Mouse (Mus musculus): ENCODE results near the gene Atp2b4.

Atp2b4 gene

DNA sequence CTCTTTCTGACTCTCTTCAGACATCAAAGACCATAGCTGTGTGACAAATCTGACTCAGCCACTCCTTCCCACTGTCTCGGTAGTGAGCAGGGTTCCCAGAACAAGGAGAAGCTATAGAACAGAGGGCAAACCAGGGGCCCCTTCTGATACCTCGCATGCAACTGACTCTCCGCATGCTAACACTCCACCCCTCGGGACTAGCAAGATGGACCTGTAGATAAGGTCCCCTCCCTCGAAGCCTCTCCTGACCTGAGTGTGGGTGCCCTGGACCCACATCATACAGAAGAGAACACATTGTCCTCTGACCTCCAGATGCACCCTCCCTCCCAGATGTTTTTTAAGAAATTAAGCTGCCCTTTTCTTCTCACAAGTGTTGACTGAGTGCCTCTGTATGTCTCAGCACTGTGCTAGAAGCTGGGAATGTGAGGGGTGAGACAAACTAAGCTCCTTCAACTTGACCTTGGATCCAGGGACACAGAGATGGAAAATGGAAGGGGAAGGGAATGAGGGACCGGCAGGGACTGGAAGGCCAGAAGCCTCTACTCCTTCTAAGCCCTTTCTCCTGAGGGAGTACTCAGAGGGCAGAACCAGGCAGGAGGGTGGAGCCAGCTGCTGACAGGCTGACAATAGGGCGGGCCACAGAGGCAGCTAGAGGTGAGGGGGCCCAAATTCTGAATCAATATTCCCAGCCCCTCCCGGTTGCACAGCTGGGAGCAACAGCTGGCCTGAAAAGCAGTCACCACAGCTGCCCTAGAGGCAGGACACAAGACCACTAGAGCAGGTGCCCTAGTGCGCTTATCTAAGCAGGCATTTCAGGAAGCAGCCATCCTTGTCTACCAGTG lies 2.6 kb downstream of the Atp2b4 start:
- no peak for DNase-seq

DNA sequence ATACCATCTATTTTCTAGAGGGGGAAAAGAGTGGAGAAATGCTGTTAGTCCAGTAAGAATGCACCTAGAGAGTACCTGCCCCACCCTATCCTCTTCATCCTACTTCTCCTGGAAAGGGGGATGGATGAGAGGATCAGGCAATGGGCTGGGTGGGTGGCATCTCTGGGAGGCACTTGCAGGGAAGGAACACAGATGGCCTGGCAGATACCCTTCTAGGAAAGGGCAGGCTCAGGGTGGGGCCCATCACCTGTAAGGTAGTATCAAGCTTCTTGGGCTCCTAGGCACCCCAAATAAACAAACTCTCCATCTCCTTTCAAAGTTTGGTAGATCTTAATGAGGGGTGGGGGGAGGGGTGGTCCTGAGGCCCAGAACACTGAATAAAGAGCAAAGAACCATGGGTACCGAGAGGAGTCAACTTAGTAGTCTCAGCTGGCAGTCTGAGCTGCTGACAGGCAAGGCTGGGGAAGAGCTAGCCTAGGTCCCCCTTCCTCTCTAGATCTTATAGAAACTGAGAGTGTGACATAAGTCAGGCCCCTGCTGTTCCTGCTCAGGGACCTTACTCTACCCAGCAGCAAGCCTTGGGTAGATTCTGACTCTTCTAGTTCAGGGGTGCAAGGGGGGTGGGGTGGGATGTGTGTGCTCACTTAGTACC lies 3.4 kb downstream of the Atp2b4 start:
- no peak for DNase-seq

DNA sequence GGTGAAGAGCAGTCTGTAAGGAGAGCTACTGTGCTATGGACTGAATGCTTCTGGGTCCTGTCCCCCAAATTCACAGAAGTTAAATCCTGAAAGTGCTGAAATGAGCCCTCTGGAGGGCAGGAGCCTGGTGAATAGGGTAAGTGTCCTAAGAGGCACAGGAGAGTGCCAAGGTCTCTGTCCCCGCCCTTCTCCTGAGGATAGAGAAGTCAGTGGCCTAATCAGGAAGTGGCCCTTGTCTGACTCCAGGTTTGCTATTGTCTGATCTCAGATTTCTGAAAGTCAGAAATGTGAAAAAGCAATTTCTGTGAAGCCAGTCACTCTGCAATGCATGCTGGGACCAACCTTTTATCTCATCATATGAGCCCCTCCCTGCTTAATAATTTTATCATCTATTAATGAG lies 7.2 kb downstream of the Atp2b4 start:
- DNase-seq = no peak

DNA sequence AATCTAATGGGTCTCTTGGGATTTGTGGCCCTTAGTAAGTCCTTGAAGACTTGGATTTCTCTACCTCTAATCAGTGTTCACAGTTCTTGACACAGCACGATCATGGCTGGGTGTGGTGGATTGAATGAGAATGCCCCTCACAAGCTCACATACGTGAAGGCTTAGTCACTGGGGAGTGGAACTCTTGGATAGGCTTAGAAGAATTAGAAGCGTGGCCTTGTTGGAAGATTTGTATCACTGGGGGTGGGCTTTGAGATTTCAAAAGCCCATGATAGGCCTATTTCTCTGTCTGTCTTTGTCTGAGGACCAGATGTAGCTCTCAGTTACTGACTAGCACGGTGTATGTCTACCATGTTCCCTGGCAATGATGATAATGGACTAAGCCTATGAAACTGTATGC lies 10.8 kb downstream of the Atp2b4 start:
- no peak for DNase-seq

DNA sequence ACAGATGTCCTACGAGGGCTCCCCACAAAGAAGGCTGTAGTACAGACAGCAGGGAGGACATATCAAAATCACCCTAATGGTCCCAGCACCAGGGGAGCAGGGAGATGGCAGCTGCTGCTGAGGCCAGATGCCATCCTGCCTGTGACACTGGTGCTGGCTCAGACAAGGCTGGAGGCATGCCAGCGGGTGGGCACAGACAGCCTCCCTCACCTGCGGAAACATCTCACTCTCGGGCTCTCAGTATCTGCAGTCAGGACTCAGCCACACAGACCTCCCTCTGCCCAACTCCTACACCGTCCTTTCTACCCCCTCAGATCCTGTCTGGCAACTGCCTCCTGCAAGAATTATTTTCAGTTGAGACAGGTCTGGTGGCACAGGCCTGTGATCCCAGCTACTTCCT lies 12.0 kb downstream of the Atp2b4 start:
- no peak for DNase-seq

DNA sequence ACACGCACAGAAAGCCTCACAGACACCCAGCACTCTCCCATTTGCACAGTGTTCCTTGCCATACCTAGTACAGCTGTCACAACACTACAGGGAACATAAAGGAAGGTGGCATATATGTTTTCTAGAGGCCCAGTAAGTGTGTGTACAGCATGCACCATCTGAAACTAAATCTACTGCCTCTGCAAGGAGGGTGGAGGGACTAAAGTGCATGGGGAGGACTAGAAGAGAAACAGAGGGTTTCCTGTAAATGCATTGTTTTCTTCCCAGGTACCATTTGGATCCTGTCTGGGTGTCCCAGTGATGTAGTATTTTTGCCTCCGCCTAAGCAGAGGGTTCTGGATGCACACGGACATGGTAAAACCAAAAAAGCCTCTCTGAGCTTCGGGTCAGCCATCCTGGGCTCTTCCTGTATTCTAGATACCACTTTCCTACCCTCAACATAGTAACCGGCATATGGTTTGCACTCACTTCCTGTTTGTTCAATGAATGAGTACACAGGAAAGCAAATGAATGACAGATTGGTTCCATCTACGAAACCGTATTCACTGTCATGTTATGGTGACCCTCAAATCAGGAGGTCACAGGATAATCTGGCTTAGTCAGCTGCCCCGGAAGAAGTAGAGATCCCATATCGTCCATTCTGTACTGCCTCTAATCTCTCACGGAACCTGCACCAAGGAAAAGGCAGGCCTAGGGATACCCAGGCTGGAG lies 13.2 kb downstream of the Atp2b4 start:
- DNase-seq = no peak

DNA sequence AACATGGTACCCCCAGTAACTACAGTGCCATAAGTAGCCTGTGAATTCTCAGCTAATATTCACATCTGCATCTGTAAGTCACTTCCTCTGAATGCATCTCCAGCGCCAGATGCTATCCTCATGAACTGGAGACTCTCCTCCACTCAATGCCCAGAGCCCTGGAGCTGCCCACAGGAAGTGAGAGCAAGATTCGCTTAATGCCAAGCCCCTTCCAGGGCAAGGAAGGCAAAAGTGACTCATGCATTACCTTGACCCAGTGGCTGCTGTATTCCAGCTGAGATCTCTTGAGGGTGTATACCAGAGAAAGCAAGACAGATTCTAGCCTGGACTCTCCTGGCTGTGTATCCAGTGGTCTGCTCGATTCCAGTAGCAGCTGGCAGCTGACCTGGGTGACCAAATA lies 16.2 kb downstream of the Atp2b4 start:
- no peak for DNase-seq

DNA sequence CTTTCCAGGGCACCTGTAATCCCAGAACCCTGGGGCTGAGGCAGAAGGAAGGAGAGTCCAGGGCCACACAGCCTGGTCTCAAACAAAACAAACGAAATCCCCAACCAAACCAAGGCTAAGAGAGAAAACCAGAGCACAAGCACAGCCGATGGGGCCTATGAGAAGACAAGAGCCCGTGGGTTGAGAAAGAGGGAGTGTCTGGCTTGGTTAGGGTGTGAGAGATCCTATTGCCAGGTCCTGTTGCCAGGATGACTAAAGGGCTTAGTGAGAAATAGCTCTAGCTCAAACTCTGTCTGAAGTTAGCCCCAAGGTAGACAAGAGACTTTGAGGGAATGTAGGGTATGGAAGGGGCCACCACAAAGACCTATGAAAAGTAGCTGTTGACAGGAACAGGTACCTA lies 19.3 kb downstream of the Atp2b4 start:
- no peak for DNase-seq

DNA sequence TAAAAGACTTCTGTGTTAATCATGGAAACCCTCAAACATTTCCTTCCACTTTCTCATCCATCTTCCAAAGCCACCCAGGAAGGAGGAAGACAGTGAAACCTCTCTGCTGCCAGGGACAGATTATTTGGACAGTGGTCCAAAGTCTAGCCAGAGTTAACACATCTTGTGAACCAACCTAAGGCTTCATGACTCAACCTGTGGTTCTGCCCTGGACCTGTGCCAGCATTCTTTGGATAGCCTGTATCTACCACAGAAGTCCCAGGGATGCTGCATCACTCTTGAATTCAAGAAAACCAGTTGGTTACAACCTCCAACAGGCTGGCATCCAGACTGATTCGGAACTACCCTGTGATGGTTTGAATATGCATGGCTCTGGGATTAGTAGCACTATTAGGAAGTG lies 21.8 kb downstream of the Atp2b4 start:
- no peak for DNase-seq

DNA sequence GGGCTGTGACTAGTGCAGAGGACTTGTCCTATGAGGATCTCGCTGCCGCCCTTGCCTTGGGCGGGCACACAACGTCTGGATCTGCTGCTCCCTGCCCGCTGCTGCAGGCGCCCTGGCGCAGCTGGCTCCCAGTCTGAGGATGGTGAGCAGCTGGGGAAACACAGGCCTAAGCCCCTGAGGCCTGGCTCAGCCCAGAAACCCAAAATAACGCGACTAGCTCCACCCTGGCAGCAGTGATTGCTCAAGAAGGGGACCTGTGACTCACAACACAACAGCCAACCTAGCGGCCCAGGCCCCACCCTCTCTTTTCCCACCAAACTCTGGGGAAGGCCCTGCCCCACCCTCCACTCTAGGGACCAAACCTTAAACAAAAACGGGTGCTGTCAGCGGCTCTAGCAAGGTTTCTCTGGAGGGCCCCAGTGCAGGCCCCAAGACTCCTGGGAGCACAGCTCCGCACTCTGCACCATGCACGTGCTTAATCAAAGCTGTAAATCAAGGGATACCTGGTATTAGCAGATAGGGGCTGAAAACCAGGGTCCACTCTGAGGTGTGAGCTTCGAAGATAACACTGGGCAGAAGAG lies 23.1 kb downstream of the Atp2b4 start:
- no peak for DNase-seq

DNA sequence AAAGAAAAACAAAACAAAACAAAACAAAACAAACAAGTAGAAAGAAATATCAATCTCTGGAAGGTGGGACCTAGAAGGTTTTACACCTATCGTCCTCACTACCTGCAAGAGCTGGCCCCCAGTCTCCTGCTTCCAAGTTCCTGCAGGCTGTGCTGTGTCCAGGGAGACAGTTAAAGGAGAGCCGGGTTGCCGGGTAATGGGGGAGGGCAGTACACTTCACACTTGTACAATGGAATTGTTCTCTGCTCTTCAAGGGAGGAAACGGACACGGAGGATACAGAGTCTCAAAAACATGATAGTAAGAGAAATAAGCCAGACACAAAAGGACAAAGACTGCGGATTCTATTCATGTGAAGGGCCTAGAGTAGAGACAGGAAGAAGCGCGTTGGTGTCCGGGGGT lies 28.3 kb downstream of the Atp2b4 start:
- DNase-seq = no peak

DNA sequence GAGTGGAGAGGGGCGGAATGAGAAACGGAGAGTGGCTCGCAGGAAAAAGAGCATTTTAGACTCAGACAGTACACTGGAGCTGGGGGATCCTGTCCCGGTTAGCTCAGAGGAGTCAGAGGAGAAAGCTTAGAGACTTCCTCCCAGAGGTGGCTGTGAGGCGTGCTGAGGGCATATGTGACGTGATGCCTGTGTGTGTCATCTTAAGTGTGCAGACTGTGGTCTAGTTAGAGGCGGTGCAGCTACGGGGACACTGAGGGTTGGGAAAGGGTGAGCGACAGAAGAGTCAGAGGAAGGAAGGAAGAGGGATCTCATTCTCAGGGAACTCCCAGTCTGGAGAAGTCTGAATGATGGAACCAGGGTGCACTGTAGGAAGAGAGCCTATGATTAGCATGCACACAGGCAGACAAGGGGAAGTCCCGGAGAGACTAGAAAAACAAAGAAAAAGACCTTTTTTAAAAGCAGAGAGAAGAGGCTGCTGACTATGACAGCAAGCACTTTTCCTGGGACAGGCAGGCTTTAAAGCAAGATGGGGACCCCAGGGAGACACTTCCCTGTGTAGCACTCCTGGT lies 28.9 kb downstream of the Atp2b4 start:
- no peak for DNase-seq

DNA sequence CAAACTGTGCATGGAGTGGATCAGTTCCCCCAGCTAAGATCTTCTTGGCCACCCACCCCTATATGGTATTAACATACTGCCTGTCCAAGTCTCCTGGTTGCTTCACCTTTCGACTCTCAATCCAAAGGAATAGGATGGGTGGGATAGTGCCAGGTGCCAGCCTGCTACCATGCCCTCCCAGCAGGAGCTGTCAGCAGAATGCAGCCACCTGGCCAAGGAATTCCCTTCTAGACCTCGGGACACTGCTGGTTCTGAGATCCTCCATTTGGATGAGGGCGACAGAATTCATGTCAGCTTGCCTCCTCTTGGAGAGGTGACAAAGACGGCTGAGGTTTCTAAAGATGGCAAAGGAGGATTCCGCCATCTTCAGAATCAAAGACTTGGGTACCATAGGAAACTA lies 32.8 kb downstream of the Atp2b4 start:
- peak; percentile 72 for DNase-seq

DNA sequence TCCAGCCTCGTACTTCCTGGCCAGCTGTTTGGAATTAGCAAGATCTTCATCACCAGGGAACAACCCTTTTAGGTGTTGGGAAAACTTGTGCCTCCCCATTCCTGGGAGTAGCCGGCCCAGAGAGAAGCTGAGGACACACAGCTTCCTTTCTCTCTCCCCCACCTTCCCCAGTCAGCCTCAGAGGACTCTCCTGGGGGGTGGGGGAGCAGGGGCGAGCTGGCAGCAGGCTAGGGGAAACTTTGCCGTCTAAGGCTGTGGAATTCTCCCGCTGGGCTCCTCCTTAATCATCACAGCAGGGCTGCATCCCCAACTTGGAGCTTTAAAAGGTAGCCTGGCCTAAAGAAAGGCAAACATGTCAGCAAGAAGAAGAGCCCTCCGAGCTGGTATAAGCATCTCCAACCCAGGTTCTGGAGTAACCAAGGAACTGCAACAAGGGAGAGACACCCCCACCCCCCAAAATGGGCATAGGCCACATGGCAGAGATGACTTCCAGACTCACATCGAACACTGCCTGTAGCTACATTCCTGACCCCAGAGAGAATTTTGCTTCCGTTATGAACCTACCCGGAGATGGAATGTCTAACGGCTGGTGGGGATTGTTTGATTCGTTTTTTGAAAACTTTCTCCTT lies 33.8 kb downstream of the Atp2b4 start:
- no peak for DNase-seq

DNA sequence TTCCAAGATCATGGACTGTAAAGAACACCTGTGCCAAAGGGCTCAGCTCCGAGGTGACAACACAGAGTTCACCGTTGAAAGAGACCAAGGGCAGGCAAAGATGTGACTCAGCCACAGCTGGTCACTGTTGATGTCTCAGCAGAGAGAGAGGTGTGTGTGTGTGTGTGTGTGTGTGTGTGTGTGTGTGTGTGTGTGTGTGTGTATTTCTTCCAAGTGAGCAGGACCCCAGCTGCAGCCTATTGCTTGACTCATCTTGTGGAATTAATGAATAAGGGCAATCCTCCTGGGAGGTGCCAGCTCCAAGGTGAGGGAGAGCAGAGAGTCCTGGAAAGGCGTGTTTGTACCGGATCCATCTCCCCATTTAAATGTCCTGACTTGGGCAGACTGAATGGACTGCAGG lies 35.5 kb downstream of the Atp2b4 start:
- DNase-seq = no peak

DNA sequence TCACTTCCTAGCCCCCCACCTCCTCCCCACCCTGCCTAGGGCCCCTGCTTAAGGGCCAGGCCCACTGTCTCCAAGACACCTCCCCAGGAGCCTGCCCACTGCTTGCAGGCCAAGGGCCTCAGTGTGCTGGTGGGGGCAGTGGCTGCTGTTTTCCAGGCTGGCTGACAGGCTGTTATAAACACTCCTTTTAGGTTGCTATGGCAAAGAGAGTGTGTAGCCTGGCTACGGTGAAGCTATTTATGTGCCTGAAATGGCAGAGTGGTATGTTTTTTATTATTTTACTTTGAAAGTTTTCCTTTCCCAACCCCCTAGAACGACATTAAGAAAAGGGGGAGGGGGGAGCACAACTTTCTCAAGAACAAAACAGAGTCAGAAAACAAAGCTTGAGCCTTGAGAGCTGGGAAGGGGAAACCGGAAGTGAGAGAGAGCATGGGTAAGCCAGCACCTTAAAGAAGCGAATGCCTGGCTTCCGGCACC lies 37.9 kb downstream of the Atp2b4 start:
- no peak for DNase-seq

DNA sequence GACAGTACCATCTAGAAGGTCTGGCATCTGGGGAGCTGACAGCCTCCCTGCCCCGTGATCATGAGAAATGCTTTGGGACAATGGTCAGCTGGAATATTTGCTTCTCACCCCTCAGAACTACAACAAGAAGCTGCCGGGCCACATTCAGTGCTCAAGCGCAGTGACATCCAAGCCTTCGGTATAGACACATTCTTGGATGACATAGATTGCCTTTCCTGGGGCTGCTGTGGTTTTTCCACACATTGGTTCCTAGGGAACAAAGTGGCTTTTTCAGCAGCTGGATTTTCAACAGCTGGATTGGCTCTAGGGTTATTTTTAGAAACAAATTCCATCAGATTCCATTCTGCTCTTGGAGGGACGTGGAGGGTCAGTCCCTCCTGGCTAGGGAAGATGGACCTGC lies 39.6 kb downstream of the Atp2b4 start:
- DNase-seq = no peak

DNA sequence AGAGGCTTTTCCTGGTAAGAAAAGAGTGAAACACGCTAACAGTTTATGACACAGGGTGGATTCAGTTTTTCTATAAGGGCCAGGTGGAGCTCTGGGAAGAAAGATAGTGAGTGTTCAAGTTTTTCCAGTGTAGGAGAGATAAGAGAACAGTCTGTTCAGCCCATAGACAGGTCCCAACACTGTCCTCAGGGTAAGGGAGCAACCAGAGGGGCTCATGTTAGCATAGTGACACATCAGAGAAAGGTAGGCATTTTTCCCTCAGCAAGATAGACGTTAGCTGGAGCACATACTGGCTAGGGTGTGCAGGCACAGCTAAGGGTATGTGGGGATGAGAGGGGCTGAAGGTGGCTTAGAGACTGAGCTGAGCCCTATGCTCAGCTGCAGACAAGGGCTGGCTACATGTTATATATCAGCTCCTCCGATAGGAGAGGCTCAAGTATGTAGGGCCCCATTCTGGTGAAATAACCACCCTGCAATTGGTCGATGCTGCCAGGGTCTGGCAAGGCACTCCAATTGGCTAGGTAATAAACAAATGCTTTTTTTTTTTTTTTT lies 46.4 kb downstream of the Atp2b4 start:
- no peak for DNase-seq

DNA sequence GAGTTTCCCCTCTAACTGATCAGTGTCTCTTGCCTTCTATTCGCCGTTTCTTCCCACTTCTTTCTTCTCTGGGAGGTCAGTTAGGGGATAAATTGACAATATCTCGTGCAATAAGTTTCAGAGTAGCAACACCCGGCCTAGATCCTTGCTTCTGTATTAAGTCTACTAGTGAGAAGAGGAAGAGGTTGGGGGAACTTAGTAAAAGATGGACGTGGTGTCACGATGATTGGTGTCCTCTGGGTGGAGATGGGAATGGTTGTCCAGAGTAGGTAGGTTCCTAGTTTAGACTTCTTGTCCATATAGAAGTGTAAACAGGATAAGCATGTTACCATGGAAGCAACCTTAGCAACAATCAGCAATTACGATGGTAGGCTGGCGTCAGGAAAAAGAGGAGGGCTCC lies 47.5 kb downstream of the Atp2b4 start:
- DNase-seq = no peak

DNA sequence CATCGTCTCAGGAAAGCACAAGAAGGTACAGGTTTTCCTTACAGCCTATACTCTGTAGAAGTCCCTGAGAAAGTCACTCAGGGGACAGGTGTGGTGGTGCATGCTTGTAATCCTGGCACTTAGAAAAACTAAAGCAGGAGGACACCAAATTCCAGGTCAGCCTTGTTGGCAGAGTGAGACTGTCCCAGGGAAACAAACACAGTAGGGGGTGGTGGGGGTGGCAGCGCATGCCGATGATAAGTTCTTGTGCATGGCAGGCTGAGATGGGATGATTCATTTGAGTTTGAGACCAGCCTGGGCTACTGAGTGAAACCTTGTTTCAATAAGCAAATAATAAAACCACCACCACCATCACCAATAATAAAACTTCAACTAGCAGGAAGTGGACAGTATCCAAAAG lies 49.2 kb downstream of the Atp2b4 start:
- peak; percentile 53 for DNase-seq

DNA sequence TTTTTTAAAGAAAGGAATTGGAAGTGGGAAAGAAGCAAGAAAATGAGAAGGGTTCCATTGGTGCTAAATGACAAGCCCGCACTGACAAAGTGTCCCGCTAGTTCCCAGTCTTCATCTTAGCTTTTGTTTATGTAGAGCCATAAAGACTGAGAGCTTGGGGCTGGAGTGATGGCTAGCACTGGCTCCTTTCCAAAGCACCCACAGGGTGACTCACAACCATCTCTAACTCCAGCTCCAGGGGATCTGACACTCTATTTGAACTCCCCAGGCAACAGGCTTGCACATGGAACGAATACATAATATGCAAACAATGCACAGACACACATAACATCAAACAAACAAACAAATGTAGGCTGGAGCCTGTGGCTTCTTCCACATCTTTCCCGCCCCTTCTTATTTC lies 50.9 kb downstream of the Atp2b4 start:
- no peak for DNase-seq

DNA sequence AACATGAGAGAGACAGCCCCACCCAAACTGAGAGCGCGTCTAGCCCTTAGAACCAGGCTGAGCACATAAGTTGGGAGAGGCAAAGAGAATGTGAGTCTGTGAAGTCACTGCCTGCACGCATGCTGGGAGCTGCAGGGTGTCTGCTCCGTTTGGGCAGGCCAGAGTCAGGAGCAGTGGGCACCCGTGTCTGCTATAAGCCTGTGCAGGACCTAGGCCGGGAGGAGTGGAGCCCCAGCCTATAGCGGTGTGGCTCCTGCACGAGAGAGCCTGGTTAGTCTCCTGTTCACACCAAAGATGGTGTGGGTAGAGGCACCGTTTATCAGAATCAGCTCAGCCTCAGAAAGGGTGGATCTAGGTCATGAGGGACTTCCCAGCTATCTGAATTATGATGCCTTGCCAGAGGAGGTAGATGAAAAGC lies 55.8 kb downstream of the Atp2b4 start:
- DNase-seq = no peak

Data from cerebellum, adult 9-10 months (tissue).